Mouse (Mus musculus) myocyte (in vitro differentiated cells): ENCODE data around the gene Asnsd1. TPM values are rescaled to one million over a fixed set of nuclear protein-coding genes. Genes with fewer than 3 reads are reported as not detected.
"Not testable (repeated sequence)": the region's sequence is repeated elsewhere in the genome, so short reads cannot be mapped to it uniquely, and the experiment has no call there.

Source experiments
- H3K27me3 ChIP-seq: one replicate; pipeline ENCODE4 v1.6.1; 2011; ENCODE audit not compliant: control insufficient read depth, insufficient read depth, insufficient read length
- H3K36me3 ChIP-seq: one replicate; pipeline ENCODE4 v1.6.1; 2011; ENCODE audit not compliant: control insufficient read depth, insufficient read depth
- H3K4me2 ChIP-seq: one replicate; pipeline ENCODE4 v1.6.1; 2011; ENCODE audit warnings: low read depth, control low read depth
- H3K4me3 ChIP-seq: one replicate; pipeline ENCODE4 v1.5.1; 2011; ENCODE audit warnings: mild to moderate bottlenecking, control low read depth, moderate library complexity
- H3K79me2 ChIP-seq: one replicate; pipeline ENCODE4 v1.6.1; 2011; ENCODE audit not compliant: control insufficient read depth, insufficient read depth
- H3ac ChIP-seq: one replicate; pipeline ENCODE4 v1.6.1; 2011; ENCODE audit not compliant: control insufficient read depth, insufficient read length
- CEBPB ChIP-seq: IDR thresholded peaks from 2 replicates; pipeline ENCODE4 v1.6.1; 2011; ENCODE audit warnings: mild to moderate bottlenecking, moderate library complexity; ENCODE audit not compliant: poor library complexity, insufficient read depth, severe bottlenecking
- E2F4 ChIP-seq: IDR thresholded peaks from one replicate; pipeline ENCODE4 v1.6.1; 2011; ENCODE audit warnings: mild to moderate bottlenecking, control low read depth, moderate library complexity; ENCODE audit not compliant: insufficient read depth
- MAX ChIP-seq: IDR thresholded peaks from one replicate; pipeline ENCODE4 v1.6.1; 2011; ENCODE audit warnings: low read depth, mild to moderate bottlenecking, control low read depth
- MYOD1 ChIP-seq, 3 experiments: IDR thresholded peaks; one replicate each; pipeline ENCODE4 v1.6.1; 2011; ENCODE audit warnings: control low read depth in 2 of 3, low read depth in 2 of 3, mild to moderate bottlenecking in 2 of 3, moderate library complexity in 1 of 3; ENCODE audit not compliant: insufficient read length in 2 of 3, control insufficient read depth in 1 of 3
- MYOG ChIP-seq, 3 experiments: IDR thresholded peaks; one replicate each; pipeline ENCODE4 v1.6.1; 2011; ENCODE audit warnings: control low read depth in 2 of 3, low read depth in 2 of 3, mild to moderate bottlenecking in 2 of 3; ENCODE audit not compliant: insufficient read length in 2 of 3, control insufficient read depth in 1 of 3, insufficient read depth in 1 of 3
- POLR2A ChIP-seq: IDR thresholded peaks from one replicate; pipeline ENCODE4 v1.6.1; 2011; ENCODE audit warnings: low read depth, mild to moderate bottlenecking, control low read depth, moderate library complexity; ENCODE audit not compliant: insufficient read length
- POLR2AphosphoS2 ChIP-seq: IDR thresholded peaks from one replicate; pipeline ENCODE4 v1.6.1; 2011; ENCODE audit warnings: low read depth, control low read depth; ENCODE audit not compliant: insufficient read length
- REST ChIP-seq: IDR thresholded peaks from one replicate; pipeline ENCODE4 v1.6.1; 2011; ENCODE audit warnings: mild to moderate bottlenecking, control low read depth, moderate library complexity; ENCODE audit not compliant: insufficient read depth, insufficient read length
- SRF ChIP-seq: IDR thresholded peaks from one replicate; pipeline ENCODE4 v1.6.1; 2011; ENCODE audit warnings: low read depth; ENCODE audit not compliant: control insufficient read depth, insufficient read length
- TCF12 ChIP-seq: IDR thresholded peaks from one replicate; pipeline ENCODE4 v1.6.1; 2011; ENCODE audit warnings: mild to moderate bottlenecking, control low read depth; ENCODE audit not compliant: poor library complexity, insufficient read depth, severe bottlenecking
- TCF3 ChIP-seq: IDR thresholded peaks from one replicate; pipeline ENCODE4 v1.6.1; 2011; ENCODE audit warnings: low read depth, control low read depth; ENCODE audit not compliant: insufficient read length
- USF1 ChIP-seq: IDR thresholded peaks from one replicate; pipeline ENCODE4 v1.6.1; 2011; ENCODE audit warnings: low read depth, mild to moderate bottlenecking, control low read depth, moderate library complexity
- polyA plus RNA-seq: library from polyadenylated mRNA; unstranded; fragments of >200 nt; fragmentation: generic; extraction: Trizol; gene quantifications from one replicate; pipeline ENCODE4 v1.2.1, GENCODE M21; 2012; ENCODE audit warnings: missing spikeins

Gene Asnsd1
- polyA plus RNA-seq, 1 experiment: 40.6 TPM

- H3K4me3 ChIP-seq: no peak overlapping the region
- H3K36me3 ChIP-seq: no peaks in the 10 kb centered on the region
- no peak for TF ChIP-seq E2F4
- no peak for TF ChIP-seq TCF12
- TF ChIP-seq REST: no peak
- no peak for TF ChIP-seq MAX
- peaks cover 6% of the 10 kb centered on the region for H3K27me3 ChIP-seq
- H3K4me2 ChIP-seq: no peak overlapping the region
- H3ac ChIP-seq: no peak overlapping the region
- H3K79me2 ChIP-seq: no peaks in the 10 kb centered on the region
These were observed 6.4 kb upstream of the Asnsd1 start for GRCm38 (mm10) chr1:53358988-53359387.

- no peaks in the 10 kb centered on the region for H3K79me2 ChIP-seq
- peaks cover 32% of the 10 kb centered on the region for H3K36me3 ChIP-seq
- H3K27me3 ChIP-seq: no peaks in the 10 kb centered on the region
- no peak overlapping the region for H3K4me3 ChIP-seq
- no peak overlapping the region for H3ac ChIP-seq
- no peak for TF ChIP-seq TCF3
- no peak for TF ChIP-seq POLR2A
- H3K4me2 ChIP-seq: no peak overlapping the region
These were observed 11.5 kb downstream of the Asnsd1 start for GRCm38 (mm10) chr1:53341071-53341470.

- H3K27me3 ChIP-seq, H3K36me3 ChIP-seq, H3ac ChIP-seq, H3K79me2 ChIP-seq, H3K4me2 ChIP-seq, H3K4me3 ChIP-seq: not testable (repeated sequence)
These were observed 15.1 kb downstream of the Asnsd1 start for GRCm38 (mm10) chr1:53337403-53337802.

DNA sequence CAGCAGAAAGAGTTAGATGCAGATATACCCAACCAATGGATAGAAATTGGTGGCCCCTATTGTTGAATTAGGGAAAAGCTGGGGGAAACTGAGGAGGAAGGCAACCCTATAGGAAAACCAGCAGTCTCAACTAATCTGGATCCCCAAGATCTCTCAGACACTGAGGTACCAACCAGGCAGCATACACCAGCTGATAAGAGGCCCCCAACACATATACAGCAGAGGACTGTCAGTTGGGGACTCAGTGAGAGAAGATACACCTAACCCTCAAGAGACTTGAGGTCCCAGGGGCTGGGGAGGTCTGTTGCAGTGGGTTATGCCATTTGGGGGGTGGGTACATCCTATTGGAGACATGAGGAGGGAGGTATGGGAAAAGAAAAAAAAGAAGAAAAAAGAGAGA lies 17.1 kb downstream of the Asnsd1 start:
- Histone ChIP-seq H3K36me3 (no peaks in the 10 kb centered on the region), H3K27me3 (no peaks in the 10 kb centered on the region), H3K4me3 (no peak overlapping the region), H3ac (no peak overlapping the region), H3K4me2 (no peak overlapping the region), H3K79me2 (no peaks in the 10 kb centered on the region)
- TF ChIP-seq MAX: no peak
- no peak for TF ChIP-seq POLR2AphosphoS2
- no peak for TF ChIP-seq TCF3
- no peak for TF ChIP-seq SRF
- no peak for TF ChIP-seq MYOD1 (IDR thresholded peaks at IDR 0.05; ENCODE audit: control insufficient read depth in 1 of 3, insufficient read length in 2 of 3, low read depth in 2 of 3)
- TF ChIP-seq TCF12: no peak
- TF ChIP-seq USF1: no peak
- TF ChIP-seq REST: no peak
- TF ChIP-seq MYOG (IDR thresholded peaks at IDR 0.05; ENCODE audit: control insufficient read depth in 1 of 3, insufficient read depth in 1 of 3, insufficient read length in 2 of 3, low read depth in 2 of 3): no peak
- TF ChIP-seq CEBPB: no peak
- no peak for TF ChIP-seq POLR2A
- no peak for TF ChIP-seq E2F4

- H3K4me3 ChIP-seq, H3K79me2 ChIP-seq, H3ac ChIP-seq, H3K4me2 ChIP-seq, H3K27me3 ChIP-seq, H3K36me3 ChIP-seq: not testable (repeated sequence)
These were observed 19.0 kb downstream of the Asnsd1 start for GRCm38 (mm10) chr1:53333527-53333926.

- H3K4me3 ChIP-seq: no peak overlapping the region
- TF ChIP-seq CEBPB: no peak
- no peak for TF ChIP-seq TCF3
- TF ChIP-seq MYOG (IDR thresholded peaks at IDR 0.05; ENCODE audit: control insufficient read depth in 1 of 3, insufficient read depth in 1 of 3, insufficient read length in 2 of 3, low read depth in 2 of 3): no peak
- TF ChIP-seq REST: no peak
- TF ChIP-seq POLR2AphosphoS2: no peak
- no peak for TF ChIP-seq MYOD1 (IDR thresholded peaks at IDR 0.05; ENCODE audit: control insufficient read depth in 1 of 3, insufficient read length in 2 of 3, low read depth in 2 of 3)
- TF ChIP-seq USF1: no peak
- no peak for TF ChIP-seq TCF12
- no peak for TF ChIP-seq MAX
- no peak for TF ChIP-seq E2F4
- no peak for TF ChIP-seq SRF
- no peaks in the 10 kb centered on the region for H3K27me3 ChIP-seq
- no peak overlapping the region for H3ac ChIP-seq
- H3K79me2 ChIP-seq: no peaks in the 10 kb centered on the region
- H3K36me3 ChIP-seq: peaks cover 8% of the 10 kb centered on the region
- H3K4me2 ChIP-seq: no peak overlapping the region
These were observed 27.6 kb downstream of the Asnsd1 start for GRCm38 (mm10) chr1:53324827-53325494.
